Mouse (Mus musculus) MEL (cell line): ENCODE results near the gene Ergic3.

ENCODE experiments used
- CTCF ChIP-seq, 3 experiments: IDR thresholded peaks in 2 of 3; conservative IDR thresholded peaks in 1 of 3; 2 replicates each; pipeline ENCODE4 v1.5.1; 2011 to 2012; ENCODE audit warnings: low read length in 3 of 3, low read depth in 2 of 3, mild to moderate bottlenecking in 2 of 3, improper control_type of control experiment in 1 of 3, inconsistent platforms in 1 of 3, mixed read lengths in 1 of 3, moderate library complexity in 1 of 3; ENCODE audit not compliant: control insufficient read depth in 1 of 3, insufficient read depth in 1 of 3, poor library complexity in 1 of 3, severe bottlenecking in 1 of 3
- EP300 ChIP-seq, 2 experiments: IDR thresholded peaks; 2 replicates each; pipeline ENCODE4 v1.6.1; 2011; ENCODE audit warnings: improper control_type of control experiment in 2 of 2, low read length in 2 of 2, low read depth in 1 of 2, mild to moderate bottlenecking in 1 of 2
- GABPA ChIP-seq: IDR thresholded peaks from 2 replicates; pipeline ENCODE4 v1.6.1; 2012; ENCODE audit warnings: low read depth, mild to moderate bottlenecking, inconsistent platforms, low read length, improper control_type of control experiment, moderate library complexity
- HCFC1 ChIP-seq: IDR thresholded peaks from 2 replicates; pipeline ENCODE4 v1.6.1; 2012; ENCODE audit warnings: low read depth, mild to moderate bottlenecking, inconsistent platforms, low read length, improper control_type of control experiment, moderate library complexity
- MAX ChIP-seq: IDR thresholded peaks from 2 replicates; pipeline ENCODE4 v1.6.1; 2011; ENCODE audit warnings: low read length, improper control_type of control experiment
- MYB ChIP-seq: IDR thresholded peaks from 2 replicates; pipeline ENCODE4 v1.6.1; 2011; ENCODE audit warnings: mild to moderate bottlenecking, low read depth, low read length, improper control_type of control experiment
- POLR2A ChIP-seq, 2 experiments: IDR thresholded peaks; 2 replicates each; pipeline ENCODE4 v1.6.1; 2011 to 2012; ENCODE audit warnings: low read length in 2 of 2, mild to moderate bottlenecking in 2 of 2, control low read depth in 1 of 2, improper control_type of control experiment in 1 of 2, low read depth in 1 of 2, moderate library complexity in 1 of 2; ENCODE audit not compliant: control insufficient read depth in 1 of 2, insufficient read depth in 1 of 2, poor library complexity in 1 of 2
- TCF12 ChIP-seq: IDR thresholded peaks from 2 replicates; pipeline ENCODE4 v1.6.1; 2014; ENCODE audit warnings: low read depth, mild to moderate bottlenecking, inconsistent platforms, low read length, improper control_type of control experiment, moderate library complexity
- UBTF ChIP-seq: IDR thresholded peaks from 2 replicates; pipeline ENCODE4 v1.6.1; 2012; ENCODE audit warnings: low read depth, mild to moderate bottlenecking, inconsistent platforms, low read length, improper control_type of control experiment, moderate library complexity, borderline replicate concordance; ENCODE audit not compliant: insufficient read depth
- USF1 ChIP-seq: IDR thresholded peaks from 2 replicates; pipeline ENCODE4 v1.6.1; 2014; ENCODE audit warnings: low read depth, mild to moderate bottlenecking, inconsistent platforms, low read length, improper control_type of control experiment, moderate library complexity
- ZMIZ1 ChIP-seq: IDR thresholded peaks from 2 replicates; pipeline ENCODE4 v1.6.1; 2012; ENCODE audit warnings: low read depth, mild to moderate bottlenecking, inconsistent platforms, low read length, improper control_type of control experiment, moderate library complexity
- ZNF384 ChIP-seq: IDR thresholded peaks from 2 replicates; pipeline ENCODE4 v1.6.1; 2012; ENCODE audit warnings: low read depth, mild to moderate bottlenecking, inconsistent platforms, low read length, improper control_type of control experiment

DNA sequence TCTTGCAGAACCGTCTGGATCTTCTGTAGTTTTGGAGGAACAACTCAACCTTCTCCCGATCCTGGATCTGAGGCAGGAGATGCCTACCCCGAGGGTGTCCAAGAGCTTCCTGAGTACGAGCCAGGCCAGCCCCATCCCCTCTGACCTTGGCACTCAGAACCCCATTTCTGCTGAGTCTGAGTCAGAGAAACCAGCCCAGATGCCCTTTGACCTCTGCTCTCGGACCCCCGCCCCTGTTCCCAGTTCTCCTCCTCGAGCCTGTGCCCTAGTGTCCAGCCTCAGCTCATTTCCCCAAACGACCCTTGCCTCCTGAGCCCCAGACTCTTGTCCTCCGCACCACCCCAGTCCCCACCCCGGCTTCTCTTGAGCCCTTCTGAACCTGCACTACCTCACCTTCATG, 58.3 kb downstream of the Ergic3 start:
- no peak for TF ChIP-seq EP300 (IDR thresholded peaks at IDR 0.05; ENCODE audit: low read depth in 1 of 2, low read length in 2 of 2)
- TF ChIP-seq TCF12, result no peak
- TF ChIP-seq POLR2A (IDR thresholded peaks at IDR 0.05; ENCODE audit: control insufficient read depth in 1 of 2, insufficient read depth in 1 of 2, low read depth in 1 of 2, low read length in 2 of 2, poor library complexity in 1 of 2), result no peak
- no peak for TF ChIP-seq ZNF384
- TF ChIP-seq CTCF (IDR thresholded peaks at IDR 0.05 in 2 of 3, conservative IDR thresholded peaks at IDR 0.05 in 1 of 3; ENCODE audit: control insufficient read depth in 1 of 3, insufficient read depth in 1 of 3, low read depth in 2 of 3, low read length in 3 of 3, poor library complexity in 1 of 3, severe bottlenecking in 1 of 3), result no peak
- no peak for TF ChIP-seq UBTF
- no peak for TF ChIP-seq MAX
- no peak for TF ChIP-seq HCFC1
- no peak for TF ChIP-seq MYB
- TF ChIP-seq GABPA, result no peak
- TF ChIP-seq ZMIZ1, result no peak
- no peak for TF ChIP-seq USF1
